Mouse (Mus musculus): ENCODE results near the gene Plch2. TPM values are rescaled to one million over a fixed set of nuclear protein-coding genes. Genes with fewer than 3 reads are reported as not detected.

Plch2 gene
- polyA plus RNA-seq, 1 experiment from 2014 or later: 9.0 TPM

GRCm38 (mm10) chr4:155042606-155043288 is 13.8 kb downstream of the Plch2 start:
- Histone ChIP-seq H3K9ac (replicated peaks) (peak overlapping the region; percentile 70), H3K36me3 (no peaks in the 10 kb centered on the region), H3K4me1 (replicated peaks) (peaks cover 39% of the 10 kb centered on the region), H3K4me2 (replicated peaks) (peak overlapping the region; percentile 77), H3K27ac (no peak overlapping the region), H3K27me3 (peaks cover 53% of the 10 kb centered on the region), H3K4me3 (replicated peaks) (peak overlapping the region; percentile 52), H3K9me3 (no peaks in the 10 kb centered on the region)
- 2% methylated on average over 54 of the region's 65 CpGs for WGBS
- peak; percentile 29 for ATAC-seq

- Histone ChIP-seq H3K9ac (replicated peaks) (peak overlapping the region; percentile 42; the same call in 1 of the 2 replicates), H3K27ac (peak overlapping the region; percentile 44; the same call in 1 of the 2 replicates), H3K36me3 (no peaks in the 10 kb centered on the region), H3K27me3 (peaks cover 54% of the 10 kb centered on the region), H3K4me3 (replicated peaks) (no peak overlapping the region), H3K9me3 (no peaks in the 10 kb centered on the region), H3K4me1 (replicated peaks) (peaks cover 39% of the 10 kb centered on the region), H3K4me2 (replicated peaks) (peak overlapping the region; percentile 28)
- ATAC-seq: 0 out of 2 replicates have a peak, but pooled peaks have one; percentile 7
- WGBS: 47% methylated on average over 6 of the region's 6 CpGs
These were observed 15.9 kb downstream of the Plch2 start for GRCm38 (mm10) chr4:155040696-155041095.

- ATAC-seq: peak; percentile 44
- Histone ChIP-seq H3K36me3 (no peaks in the 10 kb centered on the region), H3K9ac (replicated peaks) (peak overlapping the region; percentile 42), H3K9me3 (no peaks in the 10 kb centered on the region), H3K4me1 (replicated peaks) (peaks cover 42% of the 10 kb centered on the region), H3K27ac (peak overlapping the region; percentile 44), H3K4me3 (replicated peaks) (no peak overlapping the region), H3K4me2 (replicated peaks) (peak overlapping the region; percentile 28), H3K27me3 (peaks cover 52% of the 10 kb centered on the region)
- WGBS: 5% methylated on average over 9 of the region's 9 CpGs
These were observed 16.4 kb downstream of the Plch2 start for GRCm38 (mm10) chr4:155040197-155040596.

GRCm38 (mm10) chr4:155034787-155035186 is 21.8 kb downstream of the Plch2 start:
- H3K4me1 ChIP-seq (replicated peaks): peaks cover 45% of the 10 kb centered on the region
- H3K4me2 ChIP-seq (replicated peaks): no peak overlapping the region
- no peak overlapping the region for H3K9ac ChIP-seq (replicated peaks)
- WGBS: 59% methylated on average over 13 of the region's 13 CpGs
- H3K9me3 ChIP-seq: no peaks in the 10 kb centered on the region
- no peak overlapping the region for H3K4me3 ChIP-seq (replicated peaks)
- no peak overlapping the region for H3K27ac ChIP-seq
- no peak for ATAC-seq
- no peaks in the 10 kb centered on the region for H3K36me3 ChIP-seq
- H3K27me3 ChIP-seq: peaks cover 21% of the 10 kb centered on the region

GRCm38 (mm10) chr4:155034202-155034601 is 22.4 kb downstream of the Plch2 start:
- no peak for ATAC-seq
- Histone ChIP-seq H3K4me3 (replicated peaks) (no peak overlapping the region), H3K27ac (no peak overlapping the region), H3K27me3 (peaks cover 21% of the 10 kb centered on the region), H3K4me1 (replicated peaks) (peaks cover 40% of the 10 kb centered on the region), H3K36me3 (no peaks in the 10 kb centered on the region), H3K9me3 (no peaks in the 10 kb centered on the region), H3K4me2 (replicated peaks) (no peak overlapping the region), H3K9ac (replicated peaks) (no peak overlapping the region)
- 23% methylated on average over 7 of the region's 7 CpGs for WGBS

- Histone ChIP-seq H3K36me3 (no peaks in the 10 kb centered on the region), H3K9me3 (no peaks in the 10 kb centered on the region), H3K27me3 (peaks cover 21% of the 10 kb centered on the region), H3K4me2 (replicated peaks) (no peak overlapping the region), H3K9ac (replicated peaks) (no peak overlapping the region), H3K27ac (no peak overlapping the region), H3K4me3 (replicated peaks) (no peak overlapping the region), H3K4me1 (replicated peaks) (peaks cover 42% of the 10 kb centered on the region)
- no peak for ATAC-seq
- 28% methylated on average over 6 of the region's 6 CpGs for WGBS
These were observed 23.5 kb downstream of the Plch2 start for GRCm38 (mm10) chr4:155033115-155033514.

- peaks cover 49% of the 10 kb centered on the region for H3K4me1 ChIP-seq (replicated peaks)
- H3K4me2 ChIP-seq (replicated peaks): no peak overlapping the region
- ATAC-seq: peak; percentile 59
- WGBS: 74% methylated on average over 11 of the region's 11 CpGs
- 0 out of 2 replicates have a peak, but pooled peaks cover 5% of the 10 kb centered on the region for H3K27me3 ChIP-seq
- no peaks in the 10 kb centered on the region for H3K36me3 ChIP-seq
- H3K4me3 ChIP-seq (replicated peaks): no peak overlapping the region
- peak overlapping the region; percentile 57 for H3K27ac ChIP-seq
- H3K9me3 ChIP-seq: no peaks in the 10 kb centered on the region
- H3K9ac ChIP-seq (replicated peaks): no peak overlapping the region
These were observed 32.2 kb downstream of the Plch2 start for GRCm38 (mm10) chr4:155024170-155025010.

GRCm38 (mm10) chr4:155022228-155022855 is 34.2 kb downstream of the Plch2 start:
- no peak overlapping the region for H3K27ac ChIP-seq
- H3K9ac ChIP-seq (replicated peaks): no peak overlapping the region
- 68% methylated on average over 7 of the region's 7 CpGs for WGBS
- no peak overlapping the region for H3K4me2 ChIP-seq (replicated peaks)
- H3K36me3 ChIP-seq: no peaks in the 10 kb centered on the region
- peaks cover 10% of the 10 kb centered on the region; the same call in 1 of the 2 replicates for H3K27me3 ChIP-seq
- no peak overlapping the region for H3K4me3 ChIP-seq (replicated peaks)
- ATAC-seq: no peak
- peaks cover 67% of the 10 kb centered on the region for H3K4me1 ChIP-seq (replicated peaks)
- H3K9me3 ChIP-seq: no peaks in the 10 kb centered on the region

- no peaks in the 10 kb centered on the region for H3K9me3 ChIP-seq
- H3K4me2 ChIP-seq (replicated peaks): no peak overlapping the region
- no peak overlapping the region for H3K9ac ChIP-seq (replicated peaks)
- H3K27me3 ChIP-seq: peaks cover 13% of the 10 kb centered on the region; the same call in 1 of the 2 replicates
- WGBS: 41% methylated on average over 9 of the region's 9 CpGs
- ATAC-seq: no peak
- H3K27ac ChIP-seq: no peak overlapping the region
- no peak overlapping the region for H3K4me3 ChIP-seq (replicated peaks)
- no peaks in the 10 kb centered on the region for H3K36me3 ChIP-seq
- peaks cover 80% of the 10 kb centered on the region for H3K4me1 ChIP-seq (replicated peaks)
These were observed 35.8 kb downstream of the Plch2 start for GRCm38 (mm10) chr4:155020813-155021212.

- no peak for ATAC-seq
- Histone ChIP-seq H3K4me1 (replicated peaks) (peaks cover 79% of the 10 kb centered on the region), H3K9me3 (no peaks in the 10 kb centered on the region), H3K4me3 (replicated peaks) (no peak overlapping the region), H3K27me3 (peaks cover 13% of the 10 kb centered on the region; the same call in 1 of the 2 replicates), H3K9ac (replicated peaks) (no peak overlapping the region), H3K27ac (no peak overlapping the region), H3K4me2 (replicated peaks) (no peak overlapping the region), H3K36me3 (no peaks in the 10 kb centered on the region)
- 69% methylated on average over 1 of the region's 1 CpGs for WGBS
These were observed 36.4 kb downstream of the Plch2 start for GRCm38 (mm10) chr4:155020141-155020540.

- ATAC-seq: peak; percentile 53; the same call in 1 of the 2 replicates
- Histone ChIP-seq H3K27ac (no peak overlapping the region), H3K36me3 (no peaks in the 10 kb centered on the region), H3K9me3 (no peaks in the 10 kb centered on the region), H3K27me3 (peaks cover 13% of the 10 kb centered on the region; the same call in 1 of the 2 replicates), H3K4me2 (replicated peaks) (peak overlapping the region; percentile 49), H3K9ac (replicated peaks) (peak overlapping the region; percentile 44; the same call in 1 of the 2 replicates), H3K4me3 (replicated peaks) (peak overlapping the region; percentile 15), H3K4me1 (replicated peaks) (peaks cover 79% of the 10 kb centered on the region)
- 0% methylated on average over 10 of the region's 10 CpGs for WGBS
These were observed 37.2 kb downstream of the Plch2 start for GRCm38 (mm10) chr4:155019336-155019847.
